Mouse (Mus musculus): ENCODE results near the gene Olfr1221. TPM values are rescaled to one million over a fixed set of nuclear protein-coding genes. Genes with fewer than 3 reads are reported as not detected.
"Not testable (repeated sequence)": the region's sequence is repeated elsewhere in the genome, so short reads cannot be mapped to it uniquely, and the experiment has no call there.

The Olfr1221 gene
- total RNA-seq (2012; rRNA removed): not detected in 2 replicates

DNA sequence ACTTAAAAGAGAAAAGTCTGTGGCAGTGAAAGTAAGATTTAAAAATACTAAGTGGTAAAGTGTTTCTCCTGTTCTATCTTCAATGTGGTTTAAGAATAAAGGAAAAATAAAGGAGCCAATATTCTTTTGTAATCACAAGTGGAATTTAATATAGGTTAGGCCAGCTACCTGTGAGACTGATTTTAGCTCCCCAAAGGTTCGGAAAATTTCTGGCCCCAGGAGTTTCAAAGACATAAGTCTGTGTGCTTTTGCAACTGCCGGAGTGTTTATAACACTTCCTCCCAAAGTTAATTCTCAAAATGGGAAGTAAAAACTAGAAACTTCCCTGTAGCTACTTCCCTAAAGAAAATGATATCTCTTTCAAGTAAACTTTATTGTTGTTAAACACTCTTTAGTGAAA, at the start of gene Olfr1221:
TSS of gene Olfr1221 (minus strand) at position 101 of the 400 bp plus-strand sequence.
- Histone ChIP-seq H3K4me3 (ENCODE audit: insufficient read depth in 1 of 2, low read depth in 1 of 2, low read length in 2 of 2, poor library complexity in 1 of 2, severe bottlenecking in 1 of 2) (no peak within 1 kb of the TSS), H3K27ac (ENCODE audit: insufficient read depth, low read depth, low read length, poor library complexity, severe bottlenecking) (no peak within 1 kb of the TSS), H3K4me1 (ENCODE audit: control insufficient read depth in 2 of 2, insufficient read depth in 2 of 2, low read length in 2 of 2, poor library complexity in 1 of 2) (no peaks in the 10 kb centered on the region), H3K36me3 (ENCODE audit: control insufficient read depth, insufficient read depth, low read length, poor library complexity, severe bottlenecking) (no peaks in the 10 kb centered on the region), H3K9me3 (ENCODE audit: control insufficient read depth, insufficient read depth, low read depth, low read length) (no peaks in the 10 kb centered on the region), H3K9ac (ENCODE audit: insufficient read depth, low read depth, low read length, poor library complexity, severe bottlenecking) (no peak within 1 kb of the TSS)
- no peak for TF ChIP-seq ZC3H11A (IDR thresholded peaks at IDR 0.05; ENCODE audit: borderline replicate concordance, low read depth, low read length)
- TF ChIP-seq ZNF384 (IDR thresholded peaks at IDR 0.05; ENCODE audit: low read depth, low read length): no peak
- TF ChIP-seq CHD2 (IDR thresholded peaks at IDR 0.05; ENCODE audit: low read depth, low read length): no peak
- no peak for TF ChIP-seq MAFK (IDR thresholded peaks at IDR 0.05; ENCODE audit: insufficient read depth, low read depth, low read length)
- TF ChIP-seq HCFC1 (IDR thresholded peaks at IDR 0.05; ENCODE audit: borderline replicate concordance, insufficient read depth, low read length): no peak
- in situ Hi-C loops (cut with MboI; ENCODE audit: low sequenced_read_pairs in 2 of 2, unreplicated experiment in 2 of 2): no loop called here
- DNase-seq (ENCODE audit: low read depth, low spot score): no peak

DNA sequence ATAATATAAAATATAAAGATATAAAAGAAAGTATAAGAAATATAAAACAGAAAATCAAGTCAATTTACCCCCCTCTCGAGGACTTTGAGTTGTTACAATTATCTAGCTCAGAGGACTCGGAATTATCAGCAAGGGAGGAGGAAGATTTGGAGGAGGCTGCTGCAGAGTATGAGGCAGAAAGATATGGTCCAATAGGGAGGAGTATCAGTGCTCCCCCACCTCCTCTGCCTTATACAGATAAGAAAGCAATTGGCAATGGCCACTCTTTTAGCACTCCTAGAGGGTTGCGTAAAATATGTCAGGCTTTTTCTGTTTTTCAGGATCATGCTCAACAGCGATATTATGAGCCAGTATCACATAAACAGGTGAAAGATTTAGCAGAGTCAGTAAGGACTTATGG, 47.6 kb upstream of the Olfr1221 start:
- H3K9ac ChIP-seq (ENCODE audit: insufficient read depth, low read depth, low read length, poor library complexity, severe bottlenecking); H3K4me3 ChIP-seq (ENCODE audit: insufficient read depth in 1 of 2, low read depth in 1 of 2, low read length in 2 of 2, poor library complexity in 1 of 2, severe bottlenecking in 1 of 2); H3K4me1 ChIP-seq (ENCODE audit: control insufficient read depth in 2 of 2, insufficient read depth in 2 of 2, low read length in 2 of 2, poor library complexity in 1 of 2); H3K36me3 ChIP-seq (ENCODE audit: control insufficient read depth, insufficient read depth, low read length, poor library complexity, severe bottlenecking); H3K27ac ChIP-seq (ENCODE audit: insufficient read depth, low read depth, low read length, poor library complexity, severe bottlenecking); H3K9me3 ChIP-seq (ENCODE audit: control insufficient read depth, insufficient read depth, low read depth, low read length); in situ Hi-C loops (cut with MboI; ENCODE audit: low sequenced_read_pairs in 2 of 2, unreplicated experiment in 2 of 2); DNase-seq (ENCODE audit: low read depth, low spot score): not testable (repeated sequence)

DNA sequence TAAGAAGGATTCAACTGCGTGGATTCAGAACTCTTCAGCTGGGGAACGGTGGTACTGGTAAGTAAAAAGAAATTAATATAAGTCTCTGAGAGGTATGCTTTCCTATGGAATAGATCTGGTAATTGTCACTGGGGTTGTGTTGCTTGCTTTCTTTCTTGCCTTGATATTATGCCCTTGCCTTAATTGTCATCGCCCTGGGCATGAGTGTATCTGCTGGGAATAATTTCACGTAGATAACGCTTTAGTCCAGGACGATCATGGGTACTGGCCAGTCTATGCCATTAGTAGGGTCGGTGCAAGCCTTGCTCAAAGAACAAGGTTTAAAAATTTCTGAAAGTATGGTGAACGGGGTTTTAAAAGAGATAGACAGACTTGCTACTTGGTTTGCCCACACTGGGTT, 46.9 kb upstream of the Olfr1221 start, which contains the start of gene Olfr1224-ps1:
TSS of gene Olfr1224-ps1 (minus strand) at position 101 of the 400 bp plus-strand sequence.
- in situ Hi-C loops (cut with MboI; ENCODE audit: low sequenced_read_pairs in 2 of 2, unreplicated experiment in 2 of 2); H3K36me3 ChIP-seq (ENCODE audit: control insufficient read depth, insufficient read depth, low read length, poor library complexity, severe bottlenecking): not testable (repeated sequence)

DNA sequence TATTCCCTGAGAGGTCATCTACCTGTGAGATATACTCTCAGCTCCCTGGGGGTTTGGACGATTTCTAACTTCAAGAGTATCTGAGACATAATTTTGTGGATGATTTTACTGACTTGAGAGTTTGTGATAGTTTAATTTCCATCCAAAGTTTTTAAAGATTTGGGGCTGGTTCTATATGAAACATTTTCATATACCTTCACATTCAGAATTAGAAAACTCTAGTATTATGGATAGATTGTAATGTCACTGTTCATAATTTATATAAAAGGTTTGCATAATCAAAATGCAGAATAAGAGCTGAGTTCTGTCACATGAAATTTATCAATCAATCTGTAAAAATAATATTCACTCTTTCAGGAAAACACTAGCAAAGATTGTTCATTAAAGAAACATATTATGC, 34.4 kb upstream of the Olfr1221 start, which contains the start of gene Olfr1223:
TSS of gene Olfr1223 (minus strand) at position 101 of the 400 bp plus-strand sequence.
- in situ Hi-C loops (cut with MboI; ENCODE audit: low sequenced_read_pairs in 2 of 2, unreplicated experiment in 2 of 2): no loop called here
- no peak within 1 kb of the TSS for H3K9ac ChIP-seq (ENCODE audit: insufficient read depth, low read depth, low read length, poor library complexity, severe bottlenecking)
- no peak for TF ChIP-seq ZNF384 (IDR thresholded peaks at IDR 0.05; ENCODE audit: low read depth, low read length)
- TF ChIP-seq ZC3H11A (IDR thresholded peaks at IDR 0.05; ENCODE audit: borderline replicate concordance, low read depth, low read length): no peak
- no peak for TF ChIP-seq CHD2 (IDR thresholded peaks at IDR 0.05; ENCODE audit: low read depth, low read length)
- no peak for TF ChIP-seq HCFC1 (IDR thresholded peaks at IDR 0.05; ENCODE audit: borderline replicate concordance, insufficient read depth, low read length)
- TF ChIP-seq MAFK (IDR thresholded peaks at IDR 0.05; ENCODE audit: insufficient read depth, low read depth, low read length): no peak
- H3K27ac ChIP-seq (ENCODE audit: insufficient read depth, low read depth, low read length, poor library complexity, severe bottlenecking): no peak within 1 kb of the TSS
- no peaks in the 10 kb centered on the region for H3K4me1 ChIP-seq (ENCODE audit: control insufficient read depth in 2 of 2, insufficient read depth in 2 of 2, low read length in 2 of 2, poor library complexity in 1 of 2)
- no peak within 1 kb of the TSS for H3K4me3 ChIP-seq (ENCODE audit: insufficient read depth in 1 of 2, low read depth in 1 of 2, low read length in 2 of 2, poor library complexity in 1 of 2, severe bottlenecking in 1 of 2)
- no peaks in the 10 kb centered on the region for H3K36me3 ChIP-seq (ENCODE audit: control insufficient read depth, insufficient read depth, low read length, poor library complexity, severe bottlenecking)
- no peaks in the 10 kb centered on the region for H3K9me3 ChIP-seq (ENCODE audit: control insufficient read depth, insufficient read depth, low read depth, low read length)
- DNase-seq (ENCODE audit: low read depth, low spot score): no peak

More for the DNA sequence above, 46.9 kb upstream of the Olfr1221 start, which contains the start of gene Olfr1224-ps1:
- not testable (repeated sequence) for H3K9ac ChIP-seq (ENCODE audit: insufficient read depth, low read depth, low read length, poor library complexity, severe bottlenecking); H3K4me3 ChIP-seq (ENCODE audit: insufficient read depth in 1 of 2, low read depth in 1 of 2, low read length in 2 of 2, poor library complexity in 1 of 2, severe bottlenecking in 1 of 2); H3K4me1 ChIP-seq (ENCODE audit: control insufficient read depth in 2 of 2, insufficient read depth in 2 of 2, low read length in 2 of 2, poor library complexity in 1 of 2); H3K9me3 ChIP-seq (ENCODE audit: control insufficient read depth, insufficient read depth, low read depth, low read length); DNase-seq (ENCODE audit: low read depth, low spot score); H3K27ac ChIP-seq (ENCODE audit: insufficient read depth, low read depth, low read length, poor library complexity, severe bottlenecking)

DNA sequence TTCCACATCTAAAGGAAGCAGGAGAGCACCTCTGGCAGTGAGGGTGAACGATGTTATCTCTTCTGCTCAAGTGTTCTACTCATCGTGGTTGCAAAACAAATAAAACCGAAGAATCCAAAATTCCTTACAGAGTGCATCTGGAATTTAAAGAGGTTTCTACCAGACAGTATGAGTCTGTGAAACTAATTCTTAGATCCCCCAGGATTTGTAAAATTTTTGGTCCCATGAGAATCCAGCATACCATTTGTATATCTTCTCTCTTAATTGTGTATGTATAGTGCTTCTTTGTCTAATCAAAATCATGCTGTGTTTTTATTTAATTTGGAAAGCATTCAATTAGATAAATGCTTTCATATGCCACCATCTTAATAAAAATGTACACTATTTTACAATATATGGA, 15.9 kb upstream of the Olfr1221 start, which contains the start of gene Olfr1222:
TSS of gene Olfr1222 (minus strand) at position 101 of the 400 bp plus-strand sequence.
- no peak within 1 kb of the TSS for H3K27ac ChIP-seq (ENCODE audit: insufficient read depth, low read depth, low read length, poor library complexity, severe bottlenecking)
- no peak within 1 kb of the TSS for H3K4me3 ChIP-seq (ENCODE audit: insufficient read depth in 1 of 2, low read depth in 1 of 2, low read length in 2 of 2, poor library complexity in 1 of 2, severe bottlenecking in 1 of 2)
- no peaks in the 10 kb centered on the region for H3K36me3 ChIP-seq (ENCODE audit: control insufficient read depth, insufficient read depth, low read length, poor library complexity, severe bottlenecking)
- H3K9ac ChIP-seq (ENCODE audit: insufficient read depth, low read depth, low read length, poor library complexity, severe bottlenecking): no peak within 1 kb of the TSS
- H3K4me1 ChIP-seq (ENCODE audit: control insufficient read depth in 2 of 2, insufficient read depth in 2 of 2, low read length in 2 of 2, poor library complexity in 1 of 2): no peaks in the 10 kb centered on the region
- no peaks in the 10 kb centered on the region for H3K9me3 ChIP-seq (ENCODE audit: control insufficient read depth, insufficient read depth, low read depth, low read length)
- in situ Hi-C loops (cut with MboI; ENCODE audit: low sequenced_read_pairs in 2 of 2, unreplicated experiment in 2 of 2): no loop called here
- no peak for DNase-seq (ENCODE audit: low read depth, low spot score)
- TF ChIP-seq ZC3H11A (IDR thresholded peaks at IDR 0.05; ENCODE audit: borderline replicate concordance, low read depth, low read length) (no peak), CHD2 (IDR thresholded peaks at IDR 0.05; ENCODE audit: low read depth, low read length) (no peak), HCFC1 (IDR thresholded peaks at IDR 0.05; ENCODE audit: borderline replicate concordance, insufficient read depth, low read length) (no peak), ZNF384 (IDR thresholded peaks at IDR 0.05; ENCODE audit: low read depth, low read length) (no peak), MAFK (IDR thresholded peaks at IDR 0.05; ENCODE audit: insufficient read depth, low read depth, low read length) (no peak)

Data from ES-E14 (cell line).